Mouse (Mus musculus): ENCODE data around the gene Vmn2r32. TPM values are rescaled to one million over a fixed set of nuclear protein-coding genes. Genes with fewer than 3 reads are reported as not detected.
"Not testable (repeated sequence)": the region's sequence is repeated elsewhere in the genome, so short reads cannot be mapped to it uniquely, and the experiment has no call there.

Gene Vmn2r32
- polyA plus RNA-seq (2015; fragmentation: Nextera tagmentation; extraction: Ambion mirVana): not detected in 2 replicates

- not testable (repeated sequence) for ATAC-seq (ENCODE audit: low read depth)
- no CpG with 5 or more reads among the region's 2 CpGs for WGBS
These were observed at the start of gene Vmn2r32 for GRCm38 (mm10) chr7:7479918-7480317. Gene Vmn2r32, minus strand, starts transcription at chr7:7480018.

More at GRCm38 (mm10) chr7:7479918-7480317, at the start of gene Vmn2r32:
- H3K27ac ChIP-seq (ENCODE audit: low read length); H3K4me3 ChIP-seq (ENCODE audit: low read length); H3K27me3 ChIP-seq (ENCODE audit: control insufficient read depth, insufficient read depth, low read depth, low read length); H3K9me3 ChIP-seq (ENCODE audit: control insufficient read depth, low read length); H3K4me2 ChIP-seq (ENCODE audit: low read depth, low read length); H3K4me1 ChIP-seq (replicated peaks; ENCODE audit: control insufficient read depth, insufficient read depth, low read length); H3K36me3 ChIP-seq (ENCODE audit: control insufficient read depth, insufficient read depth, low read length); H3K9ac ChIP-seq (ENCODE audit: low read length): not testable (repeated sequence)

Other genes with a start within 250 kb of the Vmn2r32 start
- 0.40 and 0.58 TPM in 2 replicates for gene Vmn2r29, start 232.7 kb downstream of the Vmn2r32 start, polyA plus RNA-seq (2015; fragmentation: Nextera tagmentation; extraction: Ambion mirVana)
- gene Gm45844, start 201.7 kb downstream of the Vmn2r32 start, polyA plus RNA-seq (2015; fragmentation: Nextera tagmentation; extraction: Ambion mirVana): 2.9 TPM in 2 replicates
- gene Clcn4, start 179.2 kb downstream of the Vmn2r32 start, polyA plus RNA-seq (2015; fragmentation: Nextera tagmentation; extraction: Ambion mirVana): 50.2 and 51.0 TPM in 2 replicates
- not detected in 2 replicates for gene Vmn2r30, start 142.4 kb downstream of the Vmn2r32 start, polyA plus RNA-seq (2015; fragmentation: Nextera tagmentation; extraction: Ambion mirVana)
- not detected in 2 replicates for gene Gm45783, start 105.4 kb downstream of the Vmn2r32 start, polyA plus RNA-seq (2015; fragmentation: Nextera tagmentation; extraction: Ambion mirVana)
- gene Vmn2r31, start 80.3 kb downstream of the Vmn2r32 start, polyA plus RNA-seq (2015; fragmentation: Nextera tagmentation; extraction: Ambion mirVana): not detected in 2 replicates
- not detected in 2 replicates for gene Vmn2r33, start 86.8 kb upstream of the Vmn2r32 start, polyA plus RNA-seq (2015; fragmentation: Nextera tagmentation; extraction: Ambion mirVana)
- not detected in 2 replicates for gene Vmn2r34, start 209.5 kb upstream of the Vmn2r32 start, polyA plus RNA-seq (2015; fragmentation: Nextera tagmentation; extraction: Ambion mirVana)

Data from lung, embryonic 16.5 days (tissue).